Mouse (Mus musculus): ENCODE measurements around the gene Zbtb37.
A peak's percentile ranks its signal among the peaks of the same experiment; 100 is the strongest.

Gene Zbtb37

GRCm38 (mm10) chr1:160967268-160967667 is 67.4 kb downstream of the Zbtb37 start:
- DNase-seq: peak; percentile 33

GRCm38 (mm10) chr1:160963199-160963598 is 71.5 kb downstream of the Zbtb37 start:
- no peak for DNase-seq

Measured in cerebellum, adult 9-10 months (tissue).